Comparison of ENCODE assay signal across 15 mouse cellular contexts in the genomic region with DNA sequence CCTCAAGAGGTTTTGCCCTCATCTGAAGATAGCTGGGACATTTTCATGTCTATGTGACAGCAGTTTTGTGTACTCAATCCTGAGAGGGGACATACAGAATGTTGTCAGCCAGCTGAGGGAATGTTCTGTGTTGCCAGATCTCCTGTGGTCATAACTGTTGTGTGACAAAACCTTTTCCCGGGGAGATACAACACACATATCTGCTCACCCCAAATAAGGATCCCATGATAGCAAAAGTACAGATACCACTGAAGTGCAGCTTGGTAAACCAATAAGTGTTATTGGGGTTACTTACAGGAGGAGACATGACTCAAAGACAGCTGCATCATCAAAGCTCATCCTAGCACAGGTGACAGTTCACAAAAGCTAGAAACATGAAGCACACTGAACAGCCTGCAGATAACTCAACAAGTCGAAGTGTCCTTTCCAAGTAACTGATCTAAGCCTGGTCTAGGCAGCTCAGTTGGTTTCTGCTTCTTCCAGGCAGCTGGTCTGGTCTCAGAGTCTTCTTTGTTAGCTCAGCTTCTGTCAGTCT.
"Had no signal": no experiment of that assay in that cellular context is flagged by ENCODE, and none has a peak within 500 bp of the region (broad histone marks: within the 10 kb centered on the region; RNA-seq: fewer than 3 reads in every experiment).

No protein-coding gene starts in this region.

- H3K27ac ChIP-seq: kidney, postnatal 0 days; limb, embryonic 12.5 days; midbrain, embryonic 10.5 days; neural tube, embryonic 12.5 days had no signal

- H3K9ac ChIP-seq: limb, embryonic 12.5 days; neural tube, embryonic 12.5 days had no signal

- H3K9me3 ChIP-seq: midbrain, embryonic 10.5 days; neural tube, embryonic 12.5 days had no signal

- H3K4me2 ChIP-seq: limb, embryonic 12.5 days; neural tube, embryonic 12.5 days had no signal

- H3K27me3 ChIP-seq: limb, embryonic 12.5 days; neural tube, embryonic 12.5 days had no signal

- ATAC-seq: lung, postnatal 0 days had no signal

- H3K4me1 ChIP-seq: midbrain, embryonic 10.5 days; neural tube, embryonic 12.5 days had no signal

- H3K4me3 ChIP-seq: limb, embryonic 12.5 days; midbrain, embryonic 10.5 days; myocyte; neural tube, embryonic 12.5 days had no signal

- H3K36me3 ChIP-seq: limb, embryonic 12.5 days; midbrain, embryonic 10.5 days; neural tube, embryonic 12.5 days had no signal

- DNase-seq: kidney, adult 11 months; kidney, adult 9 months; kidney, postnatal 36 days; layer of hippocampus, adult 9-11 months; layer of hippocampus, postnatal 36 days; lung, adult 2 months; lung, postnatal 36 days; midbrain, embryonic 14.5 days; right cerebral cortex, postnatal 25 days had no signal
